Mouse (Mus musculus): ENCODE measurements around the gene Gm39653. TPM values are rescaled to one million over a fixed set of nuclear protein-coding genes. Genes with fewer than 3 reads are reported as not detected.

Gene Gm39653
- polyA plus RNA-seq, 1 experiment, result not detected

DNA sequence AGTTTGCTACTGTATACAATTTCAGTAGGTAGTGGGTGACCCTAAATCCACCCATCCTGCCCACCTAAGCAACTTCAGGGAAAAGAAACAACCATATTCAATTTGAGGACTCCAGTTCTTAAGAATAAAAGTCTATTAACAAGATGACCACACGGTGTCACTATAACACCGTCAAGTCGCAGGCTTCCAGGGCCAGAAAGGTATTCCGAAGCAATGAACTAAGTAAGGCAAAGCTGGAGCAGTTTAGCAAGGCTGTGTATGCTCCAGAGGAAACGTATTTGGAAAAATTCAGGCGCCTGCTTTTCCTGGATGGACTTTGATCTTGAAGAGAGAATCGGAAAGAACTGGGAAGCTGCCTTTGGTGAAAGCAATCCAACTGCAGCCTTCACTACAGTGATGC, 43.8 kb downstream of the Gm39653 start:
- Histone ChIP-seq H3K4me1 (ENCODE audit: control insufficient read depth, insufficient read depth, insufficient read length, low read length) (no peaks in the 10 kb centered on the region), H3K4me3 (ENCODE audit: insufficient read depth, low read depth, low read length) (no peak overlapping the region), H3K27ac (replicated peaks; ENCODE audit: low read depth, low read length) (no peak overlapping the region)

GRCm38 (mm10) chr1:63666089-63666488, 50.3 kb downstream of the Gm39653 start:
- H3K4me3 ChIP-seq (ENCODE audit: insufficient read depth, low read depth, low read length), result no peak overlapping the region
- no peak overlapping the region for H3K27ac ChIP-seq (replicated peaks; ENCODE audit: low read depth, low read length)
- H3K4me1 ChIP-seq (ENCODE audit: control insufficient read depth, insufficient read depth, insufficient read length, low read length), result no peaks in the 10 kb centered on the region

DNA sequence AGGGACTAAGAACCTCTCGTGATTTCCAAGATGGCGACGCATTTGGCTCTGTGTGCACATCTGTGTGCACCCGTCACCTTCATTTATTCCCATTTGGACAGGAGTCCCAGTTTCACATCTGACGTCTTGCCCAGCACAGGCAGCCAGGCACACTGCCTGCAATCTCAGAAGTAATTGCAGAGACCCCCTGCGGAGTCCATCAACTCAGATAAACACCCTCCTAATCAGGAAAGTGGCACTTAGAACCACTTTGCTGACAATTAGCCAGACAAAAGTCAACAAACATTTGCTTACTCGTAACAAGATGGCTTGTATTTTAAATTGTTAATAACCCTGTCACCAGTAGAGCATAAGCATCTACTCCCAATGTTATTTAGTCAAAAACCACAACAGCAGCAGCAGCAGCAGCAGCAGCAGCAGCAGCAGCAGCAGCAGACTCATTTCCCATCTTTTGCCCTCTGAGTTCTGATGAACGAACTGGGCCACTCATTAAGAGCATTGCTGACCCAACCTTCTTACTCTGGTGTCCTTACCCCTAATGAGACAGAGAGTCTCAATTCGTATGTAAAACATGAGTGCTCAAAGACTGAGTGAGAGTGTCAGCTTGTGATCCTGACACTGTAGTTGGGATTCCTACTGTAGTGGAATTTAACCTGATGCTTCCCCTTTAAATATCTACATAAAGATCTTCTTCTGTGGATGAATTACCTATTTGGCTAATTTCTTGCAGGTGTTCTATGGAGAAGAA, 51.6 kb downstream of the Gm39653 start:
- Histone ChIP-seq H3K4me1 (ENCODE audit: control insufficient read depth, insufficient read depth, insufficient read length, low read length) (no peaks in the 10 kb centered on the region), H3K4me3 (ENCODE audit: insufficient read depth, low read depth, low read length) (no peak overlapping the region)

DNA sequence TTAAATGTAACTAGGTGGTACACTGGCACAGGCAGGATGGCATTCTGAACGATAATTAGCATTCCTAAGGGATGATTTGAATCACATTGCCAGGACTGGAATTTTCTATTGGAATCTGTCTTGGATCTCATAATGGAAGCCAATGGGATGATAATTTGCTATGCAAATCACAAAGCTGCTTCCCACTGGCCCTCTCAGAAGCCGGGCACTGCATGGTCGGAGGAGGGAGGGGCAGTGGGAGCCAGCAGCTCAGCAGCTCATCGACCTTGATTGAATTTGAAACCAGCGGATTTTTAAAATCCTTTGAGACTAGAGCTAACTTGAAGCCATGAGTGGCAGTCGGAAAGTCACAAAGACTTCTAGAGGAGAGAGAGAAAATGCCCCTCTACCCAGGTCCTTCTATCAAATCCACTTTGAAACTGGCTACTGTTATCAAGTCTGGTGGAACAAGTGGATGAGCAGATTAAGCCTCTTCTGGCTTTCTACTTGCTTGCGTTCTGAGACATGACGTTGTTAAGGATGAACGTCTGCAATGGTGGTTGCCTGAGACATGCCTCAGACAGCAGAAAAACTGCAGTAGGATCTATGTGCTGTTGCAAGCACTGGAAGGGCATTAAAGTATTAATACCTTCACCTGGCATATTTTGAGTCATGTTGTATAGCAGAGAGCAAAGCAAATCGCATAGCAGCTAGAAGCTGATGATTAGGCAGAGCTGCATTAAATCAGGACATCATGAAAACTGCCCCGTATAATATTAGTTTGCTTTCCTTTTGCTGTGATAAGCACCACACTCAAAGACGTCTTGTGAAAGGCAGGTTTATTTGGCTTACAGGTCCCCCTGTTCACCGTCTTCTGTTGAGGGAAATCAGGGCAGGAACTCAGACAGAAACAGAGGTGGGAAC, 52.4 kb downstream of the Gm39653 start:
- no peak overlapping the region for H3K27ac ChIP-seq (replicated peaks; ENCODE audit: low read depth, low read length)
- no peaks in the 10 kb centered on the region for H3K4me1 ChIP-seq (ENCODE audit: control insufficient read depth, insufficient read depth, insufficient read length, low read length)
- H3K4me3 ChIP-seq (ENCODE audit: insufficient read depth, low read depth, low read length), result no peak overlapping the region

More for the DNA sequence above, 51.6 kb downstream of the Gm39653 start:
- H3K27ac ChIP-seq (replicated peaks; ENCODE audit: low read depth, low read length), result no peak overlapping the region

DNA sequence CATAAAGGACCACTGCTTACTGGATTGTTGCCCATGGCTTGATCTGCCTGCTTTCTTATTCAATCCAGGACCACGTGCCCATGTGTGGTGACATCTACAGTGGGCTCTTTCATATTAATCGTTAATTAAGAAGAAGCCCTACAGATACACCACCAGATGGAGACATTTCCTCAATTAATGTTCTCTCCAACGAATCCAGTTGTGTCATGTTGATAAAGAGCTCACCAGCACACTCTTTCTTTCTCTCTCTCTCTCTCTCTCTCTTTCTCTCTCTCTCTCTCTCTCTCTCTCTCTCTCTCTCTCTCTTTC, 53.0 kb downstream of the Gm39653 start:
- Histone ChIP-seq H3K4me1 (ENCODE audit: control insufficient read depth, insufficient read depth, insufficient read length, low read length) (no peaks in the 10 kb centered on the region), H3K27ac (replicated peaks; ENCODE audit: low read depth, low read length) (no peak overlapping the region), H3K4me3 (ENCODE audit: insufficient read depth, low read depth, low read length) (no peak overlapping the region)

Other genes starting within 250 kb of the Gm39653 start
- 3.4 and 3.5 TPM in 2 replicates for gene Adam23, start 170.1 kb upstream of the Gm39653 start, polyA plus RNA-seq (2012; ENCODE audit: insufficient read depth, insufficient read length, missing spikeins)
- not detected in 2 replicates for gene Dytn, start 71.0 kb downstream of the Gm39653 start, polyA plus RNA-seq (2012; ENCODE audit: insufficient read depth, insufficient read length, missing spikeins)
- not detected in 2 replicates for gene Mdh1b, start 114.3 kb downstream of the Gm39653 start, polyA plus RNA-seq (2012; ENCODE audit: insufficient read depth, insufficient read length, missing spikeins)
- 33.7 and 36.9 TPM in 2 replicates for gene Fastkd2, start 114.6 kb downstream of the Gm39653 start, polyA plus RNA-seq (2012; ENCODE audit: insufficient read depth, insufficient read length, missing spikeins)
- gene 4933402D24Rik, start 153.3 kb downstream of the Gm39653 start, polyA plus RNA-seq (2012; ENCODE audit: insufficient read depth, insufficient read length, missing spikeins), result not detected in 2 replicates

Data from brown adipose tissue, adult 24 weeks (tissue).